In the genomic region with DNA sequence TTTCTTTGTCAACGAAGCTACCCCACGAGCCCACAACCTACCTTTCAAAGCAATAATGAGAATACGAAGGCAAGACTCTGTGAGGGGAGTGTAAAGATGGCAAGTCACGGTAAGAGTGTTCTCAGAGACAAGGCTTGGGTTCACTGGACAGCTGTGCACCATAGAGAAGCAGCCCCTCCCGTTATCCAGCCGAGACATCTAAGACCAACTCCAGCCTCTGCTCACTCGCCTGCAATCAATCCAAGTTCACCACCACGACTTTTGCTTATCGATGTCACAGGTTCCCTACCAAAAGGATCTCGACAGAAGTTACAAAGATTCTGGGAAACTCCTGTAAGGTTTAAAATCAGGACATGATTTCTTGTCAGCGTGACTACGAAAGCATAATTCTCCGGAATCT, we compare ENCODE assay signal across 28 mouse cellular contexts.
"Had no signal": no experiment of that assay in that cellular context is flagged by ENCODE, and none has a peak within 500 bp of the region (broad histone marks: within the 10 kb centered on the region; RNA-seq: fewer than 3 reads in every experiment).

No protein-coding gene starts in this region.

- H3K9ac ChIP-seq: embryonic facial prominence, embryonic 12.5 days; embryonic facial prominence, embryonic 13.5 days; embryonic facial prominence, embryonic 15.5 days; forebrain, embryonic 12.5 days; forebrain, embryonic 13.5 days; forebrain, embryonic 15.5 days; forebrain, postnatal 0 days had no signal

- ATAC-seq: forebrain, embryonic 13.5 days; forebrain, embryonic 14.5 days; forebrain, embryonic 15.5 days; forebrain, embryonic 16.5 days; forebrain, postnatal 0 days had no signal

- H3K27me3 ChIP-seq: embryonic facial prominence, embryonic 12.5 days; embryonic facial prominence, embryonic 13.5 days; embryonic facial prominence, embryonic 15.5 days; forebrain, embryonic 12.5 days; forebrain, embryonic 13.5 days; forebrain, embryonic 15.5 days had no signal

- H3K4me3 ChIP-seq: embryonic facial prominence, embryonic 10.5 days; embryonic facial prominence, embryonic 12.5 days; embryonic facial prominence, embryonic 13.5 days; embryonic facial prominence, embryonic 15.5 days; erythroblast, embryonic 14.5 days; forebrain, embryonic 10.5 days; forebrain, embryonic 12.5 days; forebrain, embryonic 13.5 days; forebrain, embryonic 15.5 days; gastrocnemius, adult 2 months; heart, adult 2 months had no signal

- H3K4me2 ChIP-seq: embryonic facial prominence, embryonic 12.5 days; embryonic facial prominence, embryonic 13.5 days; embryonic facial prominence, embryonic 15.5 days; forebrain, embryonic 12.5 days; forebrain, embryonic 13.5 days; forebrain, embryonic 15.5 days had no signal

- H3K4me1 ChIP-seq: embryonic facial prominence, embryonic 10.5 days; embryonic facial prominence, embryonic 12.5 days; embryonic facial prominence, embryonic 15.5 days; forebrain, embryonic 10.5 days; forebrain, embryonic 12.5 days; forebrain, embryonic 13.5 days had no signal

- H3K27ac ChIP-seq: embryonic facial prominence, embryonic 10.5 days; embryonic facial prominence, embryonic 12.5 days; embryonic facial prominence, embryonic 13.5 days; embryonic facial prominence, embryonic 15.5 days; forebrain, embryonic 10.5 days; forebrain, embryonic 12.5 days; forebrain, embryonic 13.5 days; forebrain, embryonic 15.5 days; gastrocnemius, adult 2 months; heart, adult 2 months had no signal

- H3K9me3 ChIP-seq: embryonic facial prominence, embryonic 10.5 days; embryonic facial prominence, embryonic 12.5 days; embryonic facial prominence, embryonic 13.5 days; embryonic facial prominence, embryonic 15.5 days; forebrain, embryonic 12.5 days; forebrain, embryonic 15.5 days had no signal

- DNase-seq: cerebellum, adult 2 months; cerebellum, adult 8-10 months; cerebellum, adult 9-10 months; cerebellum, adult 9-11 months; cerebellum, postnatal 10 days; cerebellum, postnatal 14 days; cerebellum, postnatal 25 days; cerebellum, postnatal 36 days; embryo, embryonic 11 days; forebrain, postnatal 0 days; gastrocnemius, adult 2 months; gastrocnemius, postnatal 10 days; gastrocnemius, postnatal 14 days; gastrocnemius, postnatal 25 days; gastrocnemius, postnatal 36 days; heart, adult 18-20 months; heart, adult 2 months had no signal
